19 mouse cellular contexts compared by ENCODE assay signal in the genomic region with DNA sequence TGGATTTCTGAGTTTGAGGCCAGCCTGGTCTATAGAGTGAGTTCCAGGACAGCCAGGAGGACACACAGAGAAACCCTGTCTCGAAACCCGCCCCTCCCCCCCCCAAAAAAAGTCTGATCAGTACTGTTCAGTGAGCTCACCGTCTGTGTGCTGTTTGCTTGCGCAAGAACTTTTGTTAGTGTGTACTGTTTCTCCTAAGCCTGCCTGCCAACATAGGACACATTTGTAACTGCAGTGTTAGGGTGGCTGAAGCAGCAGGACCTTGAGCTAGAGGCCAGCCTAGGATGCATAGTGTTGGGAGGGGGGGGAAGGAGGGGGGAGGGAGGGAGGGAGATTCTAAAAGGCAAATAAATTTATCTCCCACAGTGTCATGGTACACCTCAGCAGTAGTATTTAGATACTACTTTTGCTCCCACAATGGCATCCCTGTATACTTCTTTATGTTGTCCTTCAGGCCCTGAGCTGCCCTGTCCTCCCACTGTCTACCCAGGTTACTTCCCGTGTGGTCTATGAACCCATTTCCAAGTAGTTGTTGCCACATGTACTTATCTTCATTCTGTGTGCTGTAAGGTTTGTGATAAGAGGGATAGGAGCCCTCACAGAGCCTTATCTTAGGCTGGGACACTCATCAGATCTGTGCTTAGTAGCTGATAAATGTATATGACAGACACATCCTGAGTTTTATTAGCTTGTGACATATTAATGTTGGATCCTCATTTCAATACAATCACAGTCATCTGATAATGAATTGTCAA.
DNase-seq lines count a peak whose midpoint lies in the region; ATAC-seq and TF ChIP-seq lines count a peak whose summit lies in the region.
"Had no signal": no experiment of that assay in that cellular context is flagged by ENCODE, and none has a peak within 500 bp of the region (broad histone marks: within the 10 kb centered on the region; RNA-seq: fewer than 3 reads in every experiment).

No protein-coding gene starts in this region.

- no peaks in the 10 kb centered on the region for H3K27me3 ChIP-seq in heart, adult 2 months (ENCODE audit: control insufficient read depth, insufficient read depth, low read length)

- WGBS in heart, adult 2 months, result 81% methylated on average over 5 of the region's 5 CpGs

- intact Hi-C loops in heart, adult 2 months (cut with DNase I), result no loop called here

- no peak for TF ChIP-seq CTCF in heart, adult 2 months (IDR thresholded peaks at IDR 0.05)

- H3K79me2 ChIP-seq in heart, adult 2 months (replicated peaks; ENCODE audit: control insufficient read depth, insufficient read depth, low read length), result no peaks in the 10 kb centered on the region

- peaks cover 14% of the 10 kb centered on the region for H3K4me1 ChIP-seq in heart, adult 2 months (ENCODE audit: control insufficient read depth, insufficient read depth, low read length)

- H3K36me3 ChIP-seq in heart, adult 2 months (ENCODE audit: control insufficient read depth, insufficient read depth, low read length), result no peaks in the 10 kb centered on the region; the same call in 1 of the 2 replicates
- H3K36me3 ChIP-seq: forebrain, embryonic 12.5 days; heart, embryonic 12.5 days; hindbrain, embryonic 15.5 days had no signal

- no peak for TF ChIP-seq POLR2A in heart, adult 2 months (IDR thresholded peaks at IDR 0.05; ENCODE audit: insufficient read depth, low read depth, low read length)

- H3K27ac ChIP-seq in heart, adult 2 months, result no peak overlapping the region
- H3K27ac ChIP-seq: forebrain, embryonic 12.5 days; hindbrain, embryonic 15.5 days; macrophage had no signal

- DNase-seq in heart, adult 11 months, result peak; percentile 83
- no peak for DNase-seq in heart, adult 2 months
- DNase-seq in lung, postnatal 36 days, result peak; percentile 37
- DNase-seq in lung, postnatal 10 days, result no peak
- no peak for DNase-seq in kidney, adult 18-20 months
- no peak for DNase-seq in spleen, postnatal 14 days (ENCODE audit: low spot score in 2 of 2)
- DNase-seq: cerebellum, adult 11 months; cerebellum, postnatal 14 days; gastrocnemius, postnatal 14 days; kidney, adult 2 months; kidney, postnatal 25 days; layer of hippocampus, adult 9-11 months; midbrain, embryonic 14.5 days had no signal

- 0 out of 2 replicates have a peak, but pooled peaks have one; percentile 35 for ATAC-seq in granulocyte monocyte progenitor cell, adult 5-6 weeks (replicated peaks; ENCODE audit: poor library complexity, severe bottlenecking)
- ATAC-seq in megakaryocyte-erythroid progenitor cell, adult 5-6 weeks (replicated peaks; ENCODE audit: low FRiP score, low TSS enrichment, poor library complexity, severe bottlenecking), result peak; percentile 36

- TF ChIP-seq EP300 in heart, adult 2 months (IDR thresholded peaks at IDR 0.05; ENCODE audit: insufficient read depth, low read depth, low read length), result no peak

- no peak overlapping the region for H3K9ac ChIP-seq in heart, adult 2 months (ENCODE audit: low read depth, low read length)
- H3K9ac ChIP-seq: forebrain, embryonic 12.5 days; heart, embryonic 12.5 days; hindbrain, embryonic 15.5 days had no signal

- H3K4me3 ChIP-seq in heart, adult 2 months, result no peak overlapping the region
- H3K4me3 ChIP-seq: forebrain, embryonic 12.5 days; heart, embryonic 12.5 days; hindbrain, embryonic 15.5 days had no signal

Comparison
In these comparisons a context has a peak if more than half of its experiments do, and no peak if none do; other contexts are left out.
1. DNase-seq: peak in heart, adult 11 months (single experiment) and lung, postnatal 36 days (single experiment); none in heart, adult 2 months (0 of 2), lung, postnatal 10 days (single experiment), kidney, adult 18-20 months (single experiment) and spleen, postnatal 14 days (0 of 2).